Mouse (Mus musculus) right cerebral cortex, postnatal 36 days (tissue): ENCODE measurements around the gene Spef1.
A peak's percentile ranks its signal among the peaks of the same experiment; 100 is the strongest.

Source experiments
- DNase-seq, 2 experiments: peaks; one replicate each; pipeline ENCODE4 v3.0.0; 2022; ENCODE audit warnings: low spot score in 2 of 2, mixed read lengths in 1 of 2

The Spef1 gene

DNA sequence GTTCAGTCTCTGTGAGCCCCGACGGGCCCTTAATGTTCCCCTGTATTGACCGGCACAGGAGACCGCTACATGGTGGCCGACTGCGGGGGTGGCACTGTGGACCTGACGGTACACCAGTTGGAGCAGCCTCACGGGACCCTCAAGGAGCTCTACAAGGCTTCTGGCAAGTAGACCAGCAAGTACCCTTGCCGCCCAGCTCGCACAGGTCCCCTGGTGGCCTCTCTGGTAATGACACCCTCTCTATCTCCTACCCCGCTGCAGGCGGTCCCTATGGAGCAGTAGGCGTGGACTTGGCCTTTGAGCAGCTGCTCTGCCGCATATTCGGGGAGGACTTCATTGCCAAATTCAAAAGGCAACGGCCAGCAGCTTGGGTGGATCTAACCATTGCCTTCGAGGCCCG, 44.5 kb downstream of the Spef1 start:
- peak in 1 of 2 experiments; percentile 15 for DNase-seq

DNA sequence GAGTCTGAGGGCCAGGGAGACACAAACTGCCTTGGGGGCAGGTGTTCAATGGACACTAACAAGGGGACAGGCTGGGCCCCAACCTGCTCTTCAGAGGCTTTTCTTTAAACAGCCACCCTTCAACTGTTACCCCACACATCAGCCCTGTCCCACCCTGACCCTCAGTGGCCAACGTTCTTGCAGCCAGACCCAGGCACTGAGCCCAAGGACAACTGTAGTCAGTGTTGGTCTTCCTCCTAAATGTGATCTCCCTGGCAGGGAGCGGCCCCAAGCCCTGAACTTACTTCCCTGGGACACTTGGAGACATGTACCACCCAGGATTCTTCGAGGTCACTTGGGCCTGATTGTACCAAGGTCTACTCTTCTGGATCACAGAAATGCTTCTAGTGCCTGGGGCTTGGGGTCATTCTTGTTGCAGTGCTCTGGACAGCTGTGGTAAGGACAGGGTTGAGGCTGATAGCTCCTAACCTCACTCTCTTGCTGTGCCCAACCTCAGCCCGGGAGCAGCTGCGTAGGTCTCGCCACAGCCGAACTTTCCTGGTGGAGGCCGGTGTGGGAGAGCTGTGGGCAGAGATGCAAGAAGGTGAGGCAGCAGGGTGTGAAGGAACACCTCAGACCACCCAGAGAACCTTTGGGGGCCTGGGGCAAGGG, 45.6 kb downstream of the Spef1 start:
- DNase-seq: no peak

DNA sequence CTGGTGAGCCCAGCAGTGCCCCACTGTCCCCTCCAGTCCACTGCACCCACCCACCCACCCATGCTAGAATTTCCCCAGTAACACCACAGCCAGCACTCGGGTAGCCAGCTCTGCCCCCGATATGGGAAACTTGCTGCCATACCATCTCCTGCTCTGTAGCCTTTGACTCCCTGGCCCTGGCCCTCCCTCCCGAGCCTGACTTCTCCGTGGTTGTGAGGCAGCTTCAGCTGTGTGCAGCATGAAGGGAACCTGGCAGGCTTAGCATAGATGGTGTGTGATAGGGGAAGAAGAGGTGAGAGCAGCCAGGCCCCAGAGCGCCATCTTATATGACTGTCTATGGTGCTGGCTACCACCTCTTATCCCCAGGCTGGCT, 46.6 kb downstream of the Spef1 start:
- no peak for DNase-seq

DNA sequence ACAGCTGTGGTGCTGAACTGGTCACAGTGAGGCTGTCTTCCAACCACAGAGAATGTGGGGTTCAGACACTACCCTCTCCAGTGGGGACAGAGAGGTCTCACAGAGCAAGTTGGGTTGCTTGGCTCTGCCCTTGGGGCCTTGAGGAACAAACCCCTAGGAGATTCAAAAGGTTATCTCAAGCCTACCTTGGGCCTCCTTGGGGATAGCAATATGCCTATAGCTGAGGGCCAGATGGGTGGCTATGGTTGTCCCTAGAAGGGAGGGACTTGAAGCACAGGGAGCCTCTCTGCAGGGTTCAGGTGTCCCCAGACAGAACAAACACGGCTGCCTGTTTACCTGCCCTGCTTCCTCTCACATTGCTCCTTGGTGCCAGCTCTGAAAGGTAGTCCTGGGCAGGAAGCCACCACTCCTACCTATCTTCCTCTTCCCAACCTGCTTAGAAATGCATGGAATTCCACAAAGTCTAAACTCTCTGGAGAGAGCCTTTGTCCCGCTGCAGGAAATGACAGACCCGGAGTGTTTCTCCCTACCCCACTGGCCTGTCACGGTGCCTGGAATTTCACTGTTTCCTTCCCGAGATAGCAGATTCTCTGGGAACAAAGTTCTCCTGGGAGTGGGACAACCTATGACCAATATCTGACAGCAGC, 47.1 kb downstream of the Spef1 start:
- DNase-seq: no peak

DNA sequence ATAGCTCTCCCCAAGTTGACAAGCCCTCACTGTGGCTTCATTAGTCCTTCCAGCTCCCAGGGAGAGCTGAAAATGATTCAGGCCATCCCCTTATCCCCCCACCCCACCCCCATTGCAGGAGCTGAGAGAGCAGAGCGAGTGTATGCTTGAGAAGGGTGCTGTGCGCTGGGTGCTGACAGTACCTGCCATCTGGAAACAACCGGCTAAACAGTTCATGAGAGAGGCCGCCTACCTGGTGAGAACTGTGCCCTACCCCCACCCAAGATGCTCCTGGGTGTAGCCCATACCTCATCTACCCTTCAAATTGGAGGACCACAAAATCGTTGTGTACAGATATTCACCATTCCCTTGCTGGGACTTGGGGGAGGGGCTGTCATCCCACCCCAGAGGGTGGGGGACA, 47.8 kb downstream of the Spef1 start:
- no peak for DNase-seq

DNA sequence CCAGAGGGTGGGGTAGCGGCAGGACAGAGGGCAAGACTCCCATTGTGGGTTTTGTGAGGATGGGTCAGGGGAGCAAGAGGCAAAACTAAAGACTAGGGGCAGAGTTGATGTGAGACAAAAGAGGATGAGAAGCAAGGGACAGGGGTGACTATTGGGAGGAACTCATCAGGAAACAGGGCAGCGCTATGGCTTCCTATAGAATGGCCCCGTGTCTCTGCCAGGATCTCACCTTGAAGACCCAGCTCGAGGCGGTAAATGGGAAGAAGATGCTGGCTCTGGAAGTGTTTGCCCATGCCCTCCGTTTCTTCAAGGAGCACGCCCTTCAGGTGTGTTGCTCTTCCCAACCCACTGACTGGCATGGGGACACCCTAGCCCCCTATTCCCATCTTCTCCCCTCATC, 48.3 kb downstream of the Spef1 start:
- DNase-seq: no peak

DNA sequence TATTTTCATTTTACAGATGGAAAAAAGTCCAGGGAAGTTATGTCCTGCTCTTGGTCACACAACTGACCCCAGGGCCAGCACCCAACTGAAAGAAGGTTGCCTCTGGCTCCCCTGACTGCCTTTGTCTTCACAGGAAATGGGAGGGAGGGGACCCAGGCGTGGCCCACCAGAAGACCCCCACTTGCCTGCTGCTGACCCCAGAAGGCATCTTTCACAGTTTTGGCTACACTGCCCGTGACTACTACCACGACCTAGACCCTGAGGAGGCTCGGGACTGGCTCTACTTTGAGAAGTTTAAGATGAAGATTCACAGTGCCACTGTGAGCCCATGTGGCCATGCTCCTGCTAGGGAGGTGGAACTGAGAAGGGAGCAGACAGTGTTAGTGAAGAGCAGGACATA, 48.8 kb downstream of the Spef1 start:
- no peak for DNase-seq

DNA sequence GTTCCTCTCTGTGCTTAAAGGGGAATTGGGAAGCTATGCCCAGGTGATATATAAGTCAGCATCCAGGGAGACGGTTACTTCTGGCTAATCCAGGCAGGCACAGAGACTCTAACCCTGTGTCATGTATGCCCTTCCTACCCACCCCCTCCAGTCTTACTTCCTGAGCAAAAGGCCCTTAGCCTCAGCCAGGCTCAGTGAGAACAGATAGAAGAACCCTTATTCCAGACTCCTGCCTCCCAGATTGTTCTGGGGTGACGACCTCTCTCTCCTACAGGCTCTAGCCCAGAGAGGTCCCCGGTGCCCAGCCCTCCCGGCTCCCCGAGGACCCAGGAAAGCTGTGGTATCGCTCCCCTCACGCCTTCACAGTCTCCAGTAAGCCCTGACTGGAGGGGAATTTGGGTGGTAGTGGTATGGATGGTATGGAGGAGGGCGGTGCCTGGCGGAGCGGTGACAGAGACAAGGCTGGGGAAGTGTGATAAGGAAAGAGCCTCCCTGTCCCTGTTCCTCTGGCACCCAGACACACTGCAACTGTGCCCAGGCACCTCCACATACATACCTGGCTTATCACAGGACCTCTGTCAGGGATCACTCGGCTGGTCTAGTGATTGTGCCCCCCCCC, 51.5 kb downstream of the Spef1 start:
- DNase-seq: no peak

DNA sequence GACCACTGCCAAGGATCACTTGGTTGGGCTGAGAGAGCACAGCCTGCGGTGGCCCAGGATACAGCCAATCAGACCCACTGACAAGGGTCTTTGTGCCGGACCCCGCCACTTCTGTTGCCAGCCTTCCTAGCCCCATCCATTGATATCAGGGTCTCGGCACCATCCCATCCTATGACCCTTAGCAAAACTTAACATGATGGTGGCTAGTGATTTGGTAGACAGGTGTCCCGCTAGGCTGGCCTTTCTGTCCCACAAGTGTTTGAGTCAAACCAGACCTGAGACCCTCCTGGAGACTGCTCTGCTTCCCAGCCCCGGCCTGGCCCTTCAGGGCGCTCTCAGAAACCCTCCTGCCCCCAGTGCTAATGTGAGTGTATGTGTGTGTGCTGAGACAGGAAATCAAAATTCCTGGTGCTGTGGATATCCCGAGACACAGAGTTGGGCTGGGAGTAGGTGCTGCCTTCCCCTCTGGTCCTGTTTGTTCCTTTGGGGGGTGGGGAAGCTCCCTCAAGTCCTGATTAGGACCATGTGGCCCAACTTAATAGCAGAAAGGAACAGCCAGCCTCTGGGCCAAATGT, 52.2 kb downstream of the Spef1 start:
- no peak for DNase-seq

DNA sequence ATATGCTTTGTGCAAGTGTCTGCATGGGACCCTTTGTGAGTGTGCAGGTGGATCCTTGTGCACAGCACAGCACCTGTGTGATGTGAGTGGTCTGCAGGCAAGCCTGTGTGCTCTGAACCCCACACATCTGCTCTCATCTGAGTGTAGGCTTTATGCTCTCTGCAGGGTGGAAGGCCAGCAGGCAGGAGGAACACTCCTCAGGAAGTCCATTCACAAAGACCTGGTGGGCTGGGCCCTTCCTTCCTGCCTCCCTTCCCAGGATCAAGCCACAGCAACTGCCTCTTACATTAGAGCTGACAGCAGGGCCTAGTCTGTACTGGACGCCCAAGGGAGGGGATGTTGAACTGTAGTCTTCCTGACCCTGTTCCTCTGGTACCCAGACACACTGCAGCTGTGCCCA, 52.7 kb downstream of the Spef1 start:
- DNase-seq: no peak

DNA sequence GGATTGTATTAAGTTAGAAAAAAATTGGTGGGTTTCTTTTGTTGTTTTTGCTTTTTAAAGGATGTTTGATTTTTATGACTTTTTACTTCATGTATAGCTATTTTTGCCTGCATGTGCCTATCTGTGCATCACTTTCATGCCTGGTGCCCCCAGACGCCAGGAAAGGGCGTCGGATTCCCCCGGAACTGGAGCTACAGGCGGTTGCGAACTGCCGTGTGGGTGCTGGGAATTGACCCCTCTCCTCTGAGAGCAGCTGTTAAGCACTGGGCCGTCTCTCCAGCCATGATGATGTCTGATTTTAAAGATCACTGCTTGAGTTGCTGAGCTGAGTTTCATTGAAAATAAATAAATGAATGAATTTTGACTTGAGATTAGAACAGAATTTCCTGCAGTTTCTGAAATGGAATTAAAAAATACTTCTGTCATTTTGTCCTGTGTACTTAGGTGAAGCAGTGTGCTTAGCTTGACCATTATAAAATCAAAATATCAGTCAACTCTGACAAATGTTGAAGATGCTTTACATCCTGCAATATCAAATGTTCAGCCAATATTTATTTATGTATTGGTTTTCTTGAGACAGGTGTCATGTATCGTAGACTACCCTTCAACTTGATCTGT, 54.0 kb downstream of the Spef1 start, which contains the start of gene Gm11037:
TSS of gene Gm11037 (plus strand) at position 568 of the 618 bp plus-strand sequence.
- DNase-seq: no peak

DNA sequence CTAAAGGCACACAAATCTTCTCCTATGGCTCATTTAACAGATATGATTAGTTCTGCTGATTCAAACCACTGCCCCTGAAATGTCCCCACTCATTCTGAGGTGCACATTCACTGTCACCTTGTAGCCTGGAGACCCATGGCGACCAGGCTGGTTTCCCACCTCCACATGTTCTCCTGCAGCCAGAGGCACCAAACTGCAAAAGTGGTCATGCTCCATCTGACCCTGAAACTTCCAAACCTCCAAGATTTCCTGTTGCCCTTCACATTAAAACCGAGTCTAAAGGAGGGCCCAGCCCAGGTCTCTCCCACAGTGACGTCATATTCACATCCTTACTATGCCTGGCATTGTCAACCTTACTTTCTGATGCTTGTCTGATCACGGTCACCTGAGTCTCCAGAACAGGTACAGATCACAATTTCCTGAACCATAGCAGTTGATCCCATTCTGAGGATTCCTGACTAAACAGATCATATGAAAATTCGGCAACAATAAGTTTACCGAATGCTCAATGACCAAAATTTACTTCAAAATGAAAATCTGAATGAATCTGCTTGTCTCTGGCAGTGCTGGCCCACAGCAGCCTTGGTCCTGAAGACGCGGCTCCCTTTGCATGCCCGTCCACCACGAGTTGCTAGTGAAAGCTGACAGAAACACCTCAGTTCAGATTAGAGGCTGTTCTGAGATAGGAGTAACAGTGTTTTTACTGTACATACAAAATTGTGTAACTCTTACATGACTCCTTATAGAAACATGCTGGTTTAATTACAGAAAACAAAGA, 54.8 kb downstream of the Spef1 start:
- DNase-seq: no peak

DNA sequence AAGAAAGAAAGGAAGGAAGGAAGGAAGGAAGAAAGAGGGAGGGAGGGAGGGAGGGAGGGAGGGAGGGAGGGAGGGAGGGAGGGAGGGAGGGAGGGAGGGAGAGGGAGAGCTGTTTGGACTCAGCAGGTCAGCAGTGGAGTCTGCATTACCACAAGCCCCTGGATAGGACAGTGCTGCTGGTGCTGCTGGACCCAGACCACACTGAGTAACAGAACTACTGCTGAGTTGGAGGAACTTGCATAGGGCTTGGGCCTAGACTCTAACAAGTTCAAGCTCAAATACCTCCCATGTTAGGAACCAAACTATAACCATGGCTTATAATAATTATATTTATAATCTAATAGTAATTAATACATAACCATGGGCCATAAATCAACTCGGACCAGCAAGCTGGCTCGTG, 56.2 kb downstream of the Spef1 start:
- no peak for DNase-seq

DNA sequence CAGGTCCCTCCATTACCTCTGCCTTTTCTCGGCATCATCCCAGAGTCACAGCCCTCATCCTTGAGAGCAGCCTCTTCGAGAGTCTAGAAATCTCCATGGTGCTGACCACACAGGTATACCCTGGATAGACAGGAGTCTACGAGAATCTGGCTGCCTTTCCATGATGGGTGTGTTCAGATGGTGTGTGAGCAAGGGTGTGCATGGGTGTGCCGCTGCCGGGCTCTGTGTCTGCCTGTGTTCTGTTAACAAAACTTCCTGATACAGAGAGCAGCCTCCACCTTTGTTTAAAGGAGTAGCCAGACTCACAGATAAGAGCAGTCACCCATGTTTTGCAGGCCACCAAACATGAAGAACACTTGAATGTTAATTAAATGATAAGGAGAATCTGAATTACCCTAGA, 57.2 kb downstream of the Spef1 start:
- DNase-seq: no peak

DNA sequence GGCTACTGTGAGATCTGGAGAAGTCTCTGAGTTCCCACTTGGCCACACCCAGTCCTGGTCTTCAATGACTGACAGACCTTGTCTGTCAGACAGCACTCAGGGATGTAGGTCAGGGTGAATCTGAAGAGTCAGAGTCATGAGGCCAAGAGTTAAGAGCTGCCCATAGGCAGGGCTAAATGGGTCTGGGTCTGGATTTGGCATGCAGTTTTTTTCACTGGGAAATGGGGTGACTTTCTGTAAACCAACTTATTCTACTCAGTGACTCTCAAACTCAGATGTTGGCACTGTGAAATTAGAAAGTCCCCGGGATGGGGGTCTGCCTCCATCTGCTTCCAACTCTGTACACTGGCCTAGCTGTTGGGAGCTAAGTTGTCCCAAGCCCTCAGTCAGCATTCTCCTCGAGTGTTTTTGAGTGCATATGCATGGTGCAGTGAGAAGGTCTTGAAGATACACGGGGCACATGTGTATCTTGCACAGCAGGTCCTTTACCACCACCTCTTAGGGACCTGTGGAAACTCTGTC, 58.4 kb downstream of the Spef1 start:
- DNase-seq: no peak

DNA sequence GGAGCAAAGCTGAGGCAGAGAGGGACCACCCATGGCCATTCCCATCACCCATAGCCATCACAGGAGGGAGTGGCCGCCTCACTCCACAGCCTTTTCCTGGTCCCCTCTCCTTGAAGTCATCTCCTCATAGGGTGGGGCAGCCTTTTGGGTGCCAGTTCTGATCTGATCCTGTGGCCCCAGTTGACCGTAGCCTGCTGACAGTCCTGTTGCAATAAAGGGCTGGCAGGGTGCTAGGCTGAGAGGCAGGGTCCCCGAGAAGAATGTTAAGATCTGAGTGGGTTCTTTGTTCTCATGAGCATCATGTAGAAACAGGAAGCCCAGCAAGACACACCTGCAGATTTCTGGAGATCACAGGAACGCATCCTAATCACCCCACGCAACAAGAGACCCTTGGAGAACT, 58.9 kb downstream of the Spef1 start:
- DNase-seq: no peak

DNA sequence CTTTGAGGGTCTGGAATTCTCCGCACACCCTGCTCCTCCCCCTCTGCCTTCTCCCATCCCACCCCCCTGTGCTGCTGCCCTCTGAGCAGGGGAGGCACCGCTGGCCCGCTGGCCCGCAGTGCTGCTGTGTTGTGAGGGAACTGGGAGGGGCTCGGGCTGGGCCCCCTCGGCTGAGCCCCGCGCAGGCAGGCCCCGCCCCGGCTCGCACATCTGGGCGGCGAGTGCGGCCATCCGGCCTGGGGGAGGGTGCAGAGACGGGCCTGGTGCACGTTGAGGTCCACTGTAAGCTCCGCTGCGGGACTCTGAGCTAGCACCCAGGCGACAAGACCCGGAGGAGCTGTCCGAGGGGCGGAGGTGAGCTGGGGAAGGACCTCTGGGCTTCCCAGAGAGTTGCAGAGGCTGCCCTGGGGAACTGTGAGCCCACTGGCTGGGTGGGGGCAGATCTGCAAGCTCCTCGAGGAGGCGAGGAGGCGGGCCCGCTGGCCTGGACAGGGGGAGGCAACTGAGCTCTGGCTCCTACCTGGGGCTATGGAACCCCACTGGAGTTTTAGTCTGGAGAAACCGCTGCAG, 59.8 kb downstream of the Spef1 start, which contains the start of gene Hspa12b:
TSS of gene Hspa12b (plus strand) at position 120 of the 570 bp plus-strand sequence.
- DNase-seq: no peak

DNA sequence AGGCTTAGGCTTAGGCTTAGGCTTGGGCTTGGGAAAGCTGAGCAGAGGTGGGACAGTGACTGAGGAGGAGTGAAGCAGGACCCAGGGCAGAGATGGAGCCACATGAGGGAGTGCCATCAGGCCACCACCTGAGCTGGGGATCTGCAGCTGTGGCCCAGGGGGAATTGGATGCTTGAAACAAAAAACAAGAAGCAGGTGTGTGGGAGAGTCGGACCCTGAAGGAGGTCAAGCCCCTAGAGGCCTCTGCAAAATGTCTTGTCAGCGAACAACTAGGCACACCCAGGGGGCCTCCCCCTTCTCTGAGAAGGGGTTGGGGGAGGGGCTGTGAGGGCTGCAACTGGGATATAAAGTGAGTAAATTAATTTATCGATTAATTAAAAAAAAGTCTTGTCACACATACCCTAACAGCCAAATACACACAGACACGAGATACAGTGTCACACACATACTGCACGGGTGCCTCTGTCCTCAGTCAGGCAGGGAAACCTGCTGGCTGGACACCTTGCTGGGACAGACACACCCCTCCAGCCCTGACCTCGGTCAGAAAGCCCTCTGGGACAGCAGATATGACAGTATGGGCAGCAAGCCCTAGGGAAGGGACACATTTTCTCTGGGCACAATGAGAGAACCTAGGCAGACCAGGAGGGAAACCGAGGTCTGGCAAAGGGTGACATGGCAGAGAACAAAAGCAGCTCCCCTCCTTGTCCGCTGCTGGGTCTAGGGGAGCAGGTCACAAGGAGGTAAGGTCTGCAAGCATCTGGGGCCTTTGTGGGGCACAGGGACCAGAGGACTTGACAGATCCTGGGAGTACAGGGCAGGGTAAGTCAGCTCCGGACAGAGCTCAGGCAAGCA, 60.9 kb downstream of the Spef1 start:
- DNase-seq: no peak

DNA sequence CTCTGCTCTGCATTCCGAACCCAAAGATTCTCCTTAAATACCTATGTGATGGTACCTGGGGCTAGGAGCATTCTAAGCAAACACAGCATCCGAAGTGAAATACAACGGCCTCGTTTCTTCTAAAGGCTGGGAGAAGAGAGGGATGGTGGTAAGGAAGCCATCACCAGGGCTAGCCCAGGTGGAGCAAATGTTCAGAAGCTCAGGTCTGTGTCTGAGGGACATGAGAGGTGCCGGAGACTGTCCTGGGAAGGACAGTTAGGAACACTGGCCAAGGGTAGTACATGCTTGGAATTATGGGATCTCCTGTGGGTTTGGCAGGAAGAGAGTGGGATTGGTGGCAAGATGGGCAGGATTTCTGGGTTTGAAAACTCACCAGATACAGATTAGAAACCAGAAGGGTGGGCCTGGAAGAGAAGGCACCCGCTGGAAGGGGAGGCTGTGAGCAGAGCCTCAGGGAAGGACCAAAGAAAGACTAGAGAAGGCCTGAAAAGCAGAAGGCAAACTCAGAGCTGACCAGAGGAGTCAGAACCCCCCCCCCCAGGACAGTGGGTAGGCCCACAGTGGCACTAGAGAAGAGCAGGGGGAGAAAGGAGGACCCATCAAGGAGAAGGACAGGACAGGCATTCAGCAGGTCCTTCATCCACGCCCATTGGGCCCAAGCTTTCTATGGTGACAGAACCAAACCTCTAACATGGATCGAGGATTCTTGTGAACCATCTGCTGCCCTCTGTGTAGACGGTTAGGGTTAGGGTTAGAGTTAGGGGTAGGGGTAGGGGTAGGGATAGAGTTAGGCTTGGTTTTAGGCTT, 61.7 kb downstream of the Spef1 start:
- DNase-seq: no peak
